Mouse (Mus musculus) spleen, postnatal 14 days (tissue): ENCODE results near the gene Sfxn3.
A peak's percentile ranks its signal among the peaks of the same experiment; 100 is the strongest.

Source experiments
- DNase-seq, 2 experiments: peaks; one replicate each; pipeline ENCODE4 v3.0.0; 2021 to 2022; ENCODE audit warnings: low spot score in 2 of 2

Gene Sfxn3

GRCm38 (mm10) chr19:45046523-45047321 is 581 bp upstream of the Sfxn3 start:
- peak; percentile 49 to 57 for DNase-seq

GRCm38 (mm10) chr19:45047935-45048643 is 786 bp downstream of the Sfxn3 start:
- DNase-seq: no peak

- no peak for DNase-seq
Observed at GRCm38 (mm10) chr19:45048644-45049365, 1.5 kb downstream of the Sfxn3 start.

- DNase-seq: no peak
Observed at GRCm38 (mm10) chr19:45049523-45049922, 2.2 kb downstream of the Sfxn3 start.

GRCm38 (mm10) chr19:45053451-45053850 is 6.1 kb downstream of the Sfxn3 start:
- DNase-seq: no peak

- no peak for DNase-seq
Observed at GRCm38 (mm10) chr19:45054892-45055690, 7.8 kb downstream of the Sfxn3 start.

GRCm38 (mm10) chr19:45056364-45056763 is 9.1 kb downstream of the Sfxn3 start:
- DNase-seq: no peak

GRCm38 (mm10) chr19:45056908-45057698 is 9.8 kb downstream of the Sfxn3 start:
- no peak for DNase-seq

GRCm38 (mm10) chr19:45057724-45058112 is 10.4 kb downstream of the Sfxn3 start:
- DNase-seq: no peak

GRCm38 (mm10) chr19:45058113-45058839 is 11.0 kb downstream of the Sfxn3 start:
- DNase-seq: peak; percentile 78 to 87

GRCm38 (mm10) chr19:45058841-45059240 is 11.5 kb downstream of the Sfxn3 start:
- no peak for DNase-seq

GRCm38 (mm10) chr19:45063565-45064292 is 16.4 kb downstream of the Sfxn3 start:
- DNase-seq: peak in 1 of 2 experiments; percentile 49

- no peak for DNase-seq
Observed at GRCm38 (mm10) chr19:45065226-45065625, 17.9 kb downstream of the Sfxn3 start.

GRCm38 (mm10) chr19:45067170-45067569 is 19.9 kb downstream of the Sfxn3 start:
- DNase-seq: no peak

GRCm38 (mm10) chr19:45067758-45068510 is 20.6 kb downstream of the Sfxn3 start:
- DNase-seq: no peak

GRCm38 (mm10) chr19:45073871-45074542 is 26.7 kb downstream of the Sfxn3 start:
- peak; percentile 83 to 91 for DNase-seq

- peak; percentile 86 to 89 for DNase-seq
Observed at GRCm38 (mm10) chr19:45074580-45075322, 27.4 kb downstream of the Sfxn3 start, which contains the start of gene Kazald1. Gene Kazald1 (plus strand): TSS chr19:45075241.
